Mouse (Mus musculus) stomach, embryonic 15.5 days (tissue): ENCODE data around the gene Fhad1. TPM values are rescaled to one million over a fixed set of nuclear protein-coding genes. Genes with fewer than 3 reads are reported as not detected.
"Not testable (repeated sequence)": the region's sequence is repeated elsewhere in the genome, so short reads cannot be mapped to it uniquely, and the experiment has no call there.

ENCODE experiments used
- ATAC-seq: fragments of 200-750 bp; cut with Nextera tagmentation; 2 replicates; pipeline ENCODE4 v1.8.0; 2017; ENCODE audit warnings: low read depth, moderate number of reproducible peaks, moderate TSS enrichment; ENCODE audit not compliant: insufficient read depth, low FRiP score
- H3K27ac ChIP-seq: fragments of 300-500 bp; sonication (generic); 2 replicates; pipeline ENCODE4 v1.5.1; 2015; ENCODE audit warnings: mild to moderate bottlenecking, inconsistent platforms
- H3K27me3 ChIP-seq: fragments of 300-500 bp; sonication (generic); replicated peaks from 2 replicates; pipeline ENCODE4 v1.6.1; 2015; ENCODE audit warnings: inconsistent platforms
- H3K36me3 ChIP-seq: fragments of 300-500 bp; sonication (generic); 2 replicates; pipeline ENCODE4 v1.6.1; 2015; ENCODE audit warnings: inconsistent platforms
- H3K4me1 ChIP-seq: fragments of 300-500 bp; sonication (generic); 2 replicates; pipeline ENCODE4 v1.6.1; 2015; ENCODE audit warnings: inconsistent platforms
- H3K4me2 ChIP-seq: fragments of 300-500 bp; sonication (generic); 2 replicates; pipeline ENCODE4 v1.6.1; 2015; ENCODE audit warnings: mild to moderate bottlenecking, inconsistent platforms
- H3K4me3 ChIP-seq: fragments of 300-500 bp; sonication (generic); replicated peaks from 2 replicates; pipeline ENCODE4 v1.5.1; 2015; ENCODE audit warnings: inconsistent platforms
- H3K9ac ChIP-seq: fragments of 300-500 bp; sonication (generic); 2 replicates; pipeline ENCODE4 v1.6.1; 2015; ENCODE audit warnings: inconsistent platforms
- H3K9me3 ChIP-seq: fragments of 300-500 bp; sonication (generic); 2 replicates; pipeline ENCODE4 v1.6.1; 2016; ENCODE audit warnings: inconsistent platforms
- WGBS: fragments of 180-500 bp; shearing (Covaris S2); methylation state at CpG from one replicate; pipeline ENCODE4 v1.1.7; 2015; 5-methylcytosine and 5-hydroxymethylcytosine counted together
- polyA plus RNA-seq: library from polyadenylated mRNA; unstranded; fragments of >200 nt; fragmentation: Nextera tagmentation; extraction: Ambion mirVana; gene quantifications from 2 replicates; pipeline ENCODE4 v1.2.1, GENCODE M21; 2015

Gene Fhad1
- polyA plus RNA-seq, 1 experiment from 2014 or later: 2.7 TPM

DNA sequence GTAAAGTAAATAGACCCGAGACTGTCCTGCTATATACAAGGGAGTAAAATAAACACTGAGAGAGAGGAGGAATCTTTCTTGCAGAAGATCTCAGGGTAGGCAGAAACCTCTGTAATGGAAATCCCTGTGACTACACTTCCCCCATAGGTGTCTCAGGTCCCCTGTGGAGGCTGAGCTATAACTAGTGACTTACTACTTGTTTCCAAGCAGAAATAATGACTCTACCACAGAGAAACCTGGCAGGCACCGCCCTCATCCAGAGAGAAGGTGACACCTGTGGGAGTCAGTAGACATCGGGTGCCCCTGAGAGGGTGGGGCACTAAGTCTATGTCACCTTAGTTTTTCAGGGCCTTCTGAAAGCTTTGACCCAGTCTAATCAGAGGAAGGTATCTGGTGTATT lies 18.0 kb downstream of the Fhad1 start:
- Histone ChIP-seq H3K27me3 (no peaks in the 10 kb centered on the region), H3K27ac (peak overlapping the region; percentile 9), H3K4me3 (no peak overlapping the region), H3K36me3 (no peaks in the 10 kb centered on the region), H3K4me2 (no peak overlapping the region), H3K4me1 (peaks cover 9% of the 10 kb centered on the region; the same call in 1 of the 2 replicates), H3K9me3 (no peaks in the 10 kb centered on the region), H3K9ac (no peak overlapping the region)
- 48% methylated on average over 3 of the region's 3 CpGs for WGBS
- no peak for ATAC-seq

DNA sequence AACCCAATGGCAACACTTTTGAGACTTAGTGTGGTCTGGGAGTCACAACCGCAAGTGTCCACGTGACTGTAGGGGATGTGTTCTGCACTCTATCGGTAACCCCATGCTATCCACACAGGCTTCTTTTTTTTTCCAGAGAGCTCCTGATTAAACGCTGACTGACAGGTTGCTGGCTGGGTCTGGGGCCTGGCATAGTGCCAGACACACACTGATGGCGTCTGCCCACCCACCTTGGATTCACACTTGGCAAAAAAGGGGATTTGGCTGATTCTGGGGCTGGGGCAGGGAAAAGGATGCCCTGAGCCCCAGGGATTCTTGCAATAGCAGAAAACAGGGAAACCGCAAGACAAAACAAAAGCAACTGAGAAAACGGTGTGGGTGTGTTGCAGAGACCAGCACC lies 18.8 kb downstream of the Fhad1 start:
- no peak overlapping the region for H3K9ac ChIP-seq
- H3K27me3 ChIP-seq: no peaks in the 10 kb centered on the region
- H3K4me1 ChIP-seq: peaks cover 9% of the 10 kb centered on the region; the same call in 1 of the 2 replicates
- no peaks in the 10 kb centered on the region for H3K36me3 ChIP-seq
- ATAC-seq: no peak
- H3K4me3 ChIP-seq: no peak overlapping the region
- H3K4me2 ChIP-seq: no peak overlapping the region
- 69% methylated on average over 7 of the region's 7 CpGs for WGBS
- H3K27ac ChIP-seq: no peak overlapping the region
- H3K9me3 ChIP-seq: no peaks in the 10 kb centered on the region

DNA sequence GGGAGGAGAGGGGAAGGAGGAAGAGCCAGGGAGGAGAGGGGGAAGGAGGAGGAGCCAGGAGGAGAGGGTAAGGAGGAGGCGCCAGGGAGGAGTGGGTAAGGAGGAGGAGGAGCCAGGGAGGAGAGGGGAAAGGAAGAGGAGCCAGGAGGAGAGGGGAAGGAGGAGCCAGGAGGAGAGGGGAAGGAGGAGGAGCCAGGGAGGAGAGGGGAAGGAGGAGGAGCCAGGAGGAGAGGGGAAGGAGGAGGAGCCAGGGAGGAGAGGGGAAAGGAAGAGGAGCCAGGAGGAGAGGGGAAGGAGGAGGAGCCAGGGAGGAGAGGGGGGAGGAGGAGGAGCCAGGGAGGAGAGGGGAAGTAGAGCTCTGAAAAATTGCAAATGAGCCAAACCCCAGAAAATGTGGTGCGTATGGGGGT lies 20.8 kb downstream of the Fhad1 start:
- not testable (repeated sequence) for H3K27me3 ChIP-seq, H3K9me3 ChIP-seq, H3K36me3 ChIP-seq, H3K9ac ChIP-seq, H3K4me3 ChIP-seq, ATAC-seq, H3K4me1 ChIP-seq, H3K4me2 ChIP-seq, H3K27ac ChIP-seq
- WGBS: 74% methylated on average over 2 of the region's 2 CpGs

DNA sequence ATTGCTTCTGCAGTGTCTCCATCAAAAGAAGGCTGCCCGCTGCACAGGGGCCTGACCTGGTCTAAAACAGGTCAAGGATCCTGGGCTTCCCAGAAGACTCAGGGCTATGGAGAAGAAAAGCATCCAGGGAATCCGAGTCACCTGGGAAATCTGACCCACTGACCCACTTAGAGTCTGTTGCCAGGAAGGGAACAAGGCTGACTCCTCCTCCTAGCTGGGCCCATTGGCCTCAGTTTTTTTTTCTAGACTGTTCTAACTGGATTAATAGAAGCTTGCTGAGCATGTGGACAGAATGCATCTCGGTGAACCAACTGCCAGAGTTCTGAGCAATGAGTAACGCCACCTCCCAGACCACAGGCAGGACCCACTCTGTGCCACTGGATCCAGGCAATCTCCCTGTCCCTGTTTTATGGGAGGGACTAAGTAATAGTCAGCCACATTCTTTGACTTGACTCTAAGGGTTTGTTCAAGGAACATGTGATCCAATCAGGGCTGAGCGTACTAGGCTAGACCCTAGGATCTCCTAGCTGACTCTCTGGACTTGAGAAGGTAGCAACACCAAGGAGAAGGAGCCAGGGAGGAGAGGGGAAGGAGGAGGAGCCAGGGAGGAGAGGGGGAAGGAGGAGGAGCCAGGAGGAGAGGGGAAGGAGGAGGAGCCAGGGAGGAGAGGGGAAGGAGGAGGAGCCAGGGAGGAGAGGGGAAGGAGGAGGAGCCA lies 21.4 kb downstream of the Fhad1 start:
- WGBS: 69% methylated on average over 5 of the region's 5 CpGs
- no peak overlapping the region for H3K27ac ChIP-seq
- no peaks in the 10 kb centered on the region for H3K36me3 ChIP-seq
- ATAC-seq: no peak
- H3K27me3 ChIP-seq: no peaks in the 10 kb centered on the region
- H3K4me1 ChIP-seq: peaks cover 7% of the 10 kb centered on the region; the same call in 1 of the 2 replicates
- no peaks in the 10 kb centered on the region for H3K9me3 ChIP-seq
- H3K4me3 ChIP-seq: no peak overlapping the region
- H3K9ac ChIP-seq: no peak overlapping the region
- H3K4me2 ChIP-seq: no peak overlapping the region

DNA sequence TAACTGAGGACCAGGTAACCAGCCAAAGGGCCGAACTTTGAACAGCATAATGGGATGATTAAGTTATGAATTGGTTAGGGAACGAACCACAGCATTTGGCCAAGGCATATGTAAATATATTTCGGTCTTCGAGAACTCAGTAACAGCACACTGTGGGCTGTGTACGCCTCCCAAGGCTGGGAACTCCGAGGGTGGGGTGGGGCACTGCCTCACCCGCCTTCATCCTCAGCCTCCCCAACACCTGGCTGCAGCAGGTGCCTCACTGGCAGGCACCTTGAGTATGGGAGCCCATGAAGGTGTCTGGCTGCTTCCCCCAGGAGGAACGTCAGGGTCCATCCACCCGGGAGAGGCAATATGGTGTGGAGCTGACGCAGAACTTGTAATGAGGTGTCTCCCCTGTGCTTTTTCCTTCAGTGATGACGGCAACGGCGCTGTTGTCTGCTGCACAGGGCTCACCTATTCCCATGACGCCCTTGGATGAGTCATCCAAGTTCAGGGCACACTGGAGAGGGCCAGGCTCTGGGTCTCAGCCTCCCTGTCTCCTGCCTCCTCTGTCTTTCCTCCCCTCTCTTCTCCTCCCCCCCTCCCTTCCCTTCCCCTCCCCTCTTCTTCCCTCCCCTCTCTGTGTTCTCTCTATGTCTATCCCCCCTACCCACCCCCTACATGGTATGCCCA lies 22.2 kb downstream of the Fhad1 start:
- H3K27me3 ChIP-seq: no peaks in the 10 kb centered on the region
- 0 out of 2 replicates have a peak, but pooled peaks have one; percentile 41 for ATAC-seq
- H3K36me3 ChIP-seq: no peaks in the 10 kb centered on the region
- no peaks in the 10 kb centered on the region for H3K9me3 ChIP-seq
- H3K9ac ChIP-seq: no peak overlapping the region
- WGBS: 72% methylated on average over 14 of the region's 14 CpGs
- H3K27ac ChIP-seq: no peak overlapping the region
- H3K4me2 ChIP-seq: no peak overlapping the region
- H3K4me1 ChIP-seq: peaks cover 4% of the 10 kb centered on the region; the same call in 1 of the 2 replicates
- H3K4me3 ChIP-seq: no peak overlapping the region

DNA sequence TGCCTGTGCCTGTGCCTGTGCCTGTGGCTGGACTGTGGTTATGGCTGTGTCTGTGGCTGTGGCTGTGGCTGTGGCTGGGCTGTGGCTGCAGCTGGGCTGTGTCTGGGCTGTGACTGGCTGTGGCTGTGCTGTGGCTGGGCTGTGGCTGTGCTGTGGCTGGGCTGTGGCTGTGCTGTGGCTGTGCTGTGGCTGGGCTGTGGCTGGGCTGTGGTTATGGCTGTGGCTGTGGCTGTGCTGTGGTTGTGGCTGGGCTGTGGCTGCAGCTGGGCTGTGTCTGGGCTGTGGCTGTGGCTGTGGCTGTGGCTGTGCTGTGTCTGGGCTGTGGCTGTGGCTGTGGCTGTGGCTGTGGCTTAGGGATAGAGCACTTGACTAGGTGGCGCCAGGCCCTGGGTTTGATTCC lies 26.7 kb downstream of the Fhad1 start:
- H3K9ac ChIP-seq: no peak overlapping the region
- no peak overlapping the region for H3K4me3 ChIP-seq
- H3K4me2 ChIP-seq: no peak overlapping the region
- 96% methylated on average over 1 of the region's 1 CpGs for WGBS
- no peak overlapping the region for H3K27ac ChIP-seq
- no peaks in the 10 kb centered on the region for H3K36me3 ChIP-seq
- no peaks in the 10 kb centered on the region for H3K4me1 ChIP-seq
- no peak for ATAC-seq
- H3K27me3 ChIP-seq: no peaks in the 10 kb centered on the region
- no peaks in the 10 kb centered on the region for H3K9me3 ChIP-seq

DNA sequence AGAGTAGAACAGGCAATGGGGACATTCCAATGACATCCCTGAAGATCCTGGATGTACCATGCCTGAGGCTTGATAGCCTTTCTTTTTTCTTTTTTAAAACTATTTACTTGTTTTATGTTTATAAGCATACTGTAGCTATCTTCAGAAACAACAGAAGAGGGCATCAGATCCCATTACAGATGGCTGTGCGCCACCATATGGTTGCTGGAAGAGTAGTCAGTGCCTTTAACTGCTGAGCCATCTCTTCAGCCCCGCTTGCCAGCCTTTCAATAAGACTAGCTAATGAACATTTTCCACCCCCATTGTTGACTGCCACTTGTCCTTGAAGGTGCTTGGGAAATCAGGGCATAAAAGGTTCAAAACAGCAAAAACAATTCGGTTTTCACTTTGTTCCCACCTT lies 31.2 kb downstream of the Fhad1 start:
- ATAC-seq: no peak
- Histone ChIP-seq H3K9ac (no peak overlapping the region), H3K27me3 (no peaks in the 10 kb centered on the region), H3K9me3 (no peaks in the 10 kb centered on the region), H3K4me2 (no peak overlapping the region), H3K4me1 (no peaks in the 10 kb centered on the region), H3K27ac (no peak overlapping the region), H3K36me3 (no peaks in the 10 kb centered on the region), H3K4me3 (no peak overlapping the region)
- WGBS: 59% methylated on average over 3 of the region's 3 CpGs

DNA sequence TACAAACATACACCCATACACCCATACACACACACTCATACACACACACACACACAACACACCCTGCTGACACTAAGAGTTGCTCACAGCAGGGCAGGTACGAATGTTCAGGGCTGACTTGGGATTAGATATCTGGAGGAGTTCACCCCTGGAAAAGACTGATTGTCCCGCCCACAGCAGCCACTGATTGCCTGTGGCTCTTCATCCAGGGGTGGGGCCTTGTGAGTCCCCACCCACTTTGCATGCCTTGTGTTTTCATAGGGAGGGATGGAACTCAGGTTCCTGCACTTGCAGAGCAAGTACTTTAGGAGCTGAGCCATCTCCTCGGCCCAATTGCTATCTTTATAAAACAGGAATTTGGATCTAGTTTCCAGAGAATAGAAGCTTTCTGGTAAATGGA lies 33.4 kb downstream of the Fhad1 start:
- Histone ChIP-seq H3K4me2 (no peak overlapping the region), H3K9ac (no peak overlapping the region), H3K36me3 (no peaks in the 10 kb centered on the region), H3K9me3 (no peaks in the 10 kb centered on the region), H3K27me3 (no peaks in the 10 kb centered on the region), H3K27ac (no peak overlapping the region), H3K4me3 (no peak overlapping the region), H3K4me1 (no peaks in the 10 kb centered on the region)
- WGBS: 67% methylated on average over 3 of the region's 3 CpGs
- ATAC-seq: no peak; the same call in 1 of the 2 replicates

DNA sequence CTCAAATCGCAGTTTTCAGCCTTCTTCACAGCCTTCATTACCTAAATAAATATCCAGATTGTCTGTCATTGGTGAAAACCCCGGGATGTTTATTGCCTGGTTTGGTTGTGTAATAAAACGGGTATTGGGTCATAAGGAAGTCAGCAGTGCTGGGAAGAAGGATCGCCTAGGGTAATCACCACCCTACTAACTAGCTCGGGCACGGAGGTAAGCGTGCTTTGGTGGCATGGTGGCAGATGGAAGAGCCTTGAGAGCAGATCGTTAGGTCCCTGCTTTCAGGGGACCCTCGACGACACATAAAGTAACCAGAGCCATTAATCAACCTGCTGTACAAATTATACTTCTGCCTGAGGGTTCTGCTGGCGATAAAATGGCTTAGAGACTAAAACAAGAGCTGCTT lies 36.3 kb downstream of the Fhad1 start:
- WGBS: 57% methylated on average over 11 of the region's 11 CpGs
- H3K27ac ChIP-seq: no peak overlapping the region
- H3K36me3 ChIP-seq: no peaks in the 10 kb centered on the region
- no peaks in the 10 kb centered on the region for H3K4me1 ChIP-seq
- H3K9ac ChIP-seq: no peak overlapping the region
- H3K4me3 ChIP-seq: no peak overlapping the region
- no peak overlapping the region for H3K4me2 ChIP-seq
- no peaks in the 10 kb centered on the region for H3K9me3 ChIP-seq
- no peak for ATAC-seq
- H3K27me3 ChIP-seq: no peaks in the 10 kb centered on the region

DNA sequence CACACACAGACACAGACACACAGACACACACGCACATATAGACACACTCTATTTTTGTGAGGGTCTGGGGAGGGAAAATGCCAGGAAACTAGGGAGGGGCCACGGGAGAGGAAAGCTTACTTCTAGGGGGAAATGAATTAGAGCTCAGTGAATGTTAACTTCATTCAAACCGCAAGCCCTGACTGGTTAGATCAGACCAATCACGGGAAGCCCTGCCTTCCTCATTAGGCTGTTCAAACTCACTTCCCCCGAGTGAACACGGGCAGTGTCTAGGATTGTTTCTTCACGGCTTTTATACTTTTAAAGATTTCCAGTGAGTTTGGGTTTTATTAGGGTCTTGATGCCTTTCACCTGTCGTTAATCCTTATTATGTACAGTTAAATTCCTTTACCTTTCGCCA lies 37.5 kb downstream of the Fhad1 start:
- Histone ChIP-seq H3K4me2 (no peak overlapping the region), H3K9me3 (no peaks in the 10 kb centered on the region), H3K36me3 (no peaks in the 10 kb centered on the region), H3K4me1 (no peaks in the 10 kb centered on the region), H3K4me3 (no peak overlapping the region), H3K27me3 (no peaks in the 10 kb centered on the region), H3K9ac (no peak overlapping the region), H3K27ac (no peak overlapping the region)
- WGBS: 48% methylated on average over 9 of the region's 9 CpGs
- ATAC-seq: no peak

DNA sequence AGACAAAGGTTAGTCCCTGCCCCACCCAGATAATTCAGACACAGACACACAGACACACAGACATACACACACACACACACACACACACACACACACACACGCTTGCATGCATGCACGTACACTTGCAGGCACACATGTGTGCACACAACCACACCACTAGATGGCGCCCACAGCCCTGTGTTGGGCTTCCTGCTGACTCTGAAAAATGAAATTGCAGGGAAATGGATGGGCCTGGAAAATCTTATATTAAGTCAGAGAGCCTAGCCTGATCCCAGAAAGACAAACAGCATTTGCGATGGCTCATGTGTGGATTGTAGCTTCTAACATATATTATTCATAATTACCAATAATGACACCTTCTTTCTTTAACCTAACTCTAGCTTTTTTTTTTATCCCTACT lies 38.7 kb downstream of the Fhad1 start:
- no peaks in the 10 kb centered on the region for H3K27me3 ChIP-seq
- no peaks in the 10 kb centered on the region for H3K4me1 ChIP-seq
- no peaks in the 10 kb centered on the region for H3K36me3 ChIP-seq
- no peak overlapping the region for H3K4me2 ChIP-seq
- ATAC-seq: no peak
- H3K9me3 ChIP-seq: no peaks in the 10 kb centered on the region
- H3K4me3 ChIP-seq: no peak overlapping the region
- H3K27ac ChIP-seq: no peak overlapping the region
- 36% methylated on average over 4 of the region's 4 CpGs for WGBS
- no peak overlapping the region for H3K9ac ChIP-seq

DNA sequence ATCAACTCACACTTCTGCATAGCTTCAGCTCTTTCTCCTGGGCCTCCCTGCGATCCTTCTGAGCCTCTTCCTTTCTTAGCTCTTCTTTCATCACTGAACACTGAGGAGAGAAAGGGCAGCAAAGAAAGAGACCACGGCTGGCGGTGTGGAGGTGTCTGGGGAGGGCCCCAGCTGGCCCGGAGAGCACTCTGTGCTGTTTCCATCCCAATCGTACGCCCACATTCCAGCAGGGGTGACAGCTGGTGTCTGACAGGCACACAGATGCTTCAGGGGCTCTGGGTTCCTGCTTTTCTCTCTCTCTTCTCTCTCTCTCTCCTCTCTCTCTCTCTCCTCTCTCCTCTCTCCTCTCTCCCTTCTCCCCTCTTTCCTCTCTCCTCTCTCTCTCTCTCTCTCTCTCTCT lies 50.3 kb downstream of the Fhad1 start:
- no peak overlapping the region for H3K4me3 ChIP-seq
- no peaks in the 10 kb centered on the region for H3K36me3 ChIP-seq
- no peak overlapping the region for H3K9ac ChIP-seq
- H3K27ac ChIP-seq: no peak overlapping the region
- 0 out of 2 replicates have a peak, but pooled peaks cover 9% of the 10 kb centered on the region for H3K4me1 ChIP-seq
- H3K27me3 ChIP-seq: no peaks in the 10 kb centered on the region
- 24% methylated on average over 6 of the region's 6 CpGs for WGBS
- no peak for ATAC-seq
- H3K9me3 ChIP-seq: no peaks in the 10 kb centered on the region
- no peak overlapping the region for H3K4me2 ChIP-seq
